Mouse (Mus musculus): ENCODE measurements at regions not wholly inside any gene's neighbourhood (a gene's known extent, or its start where the extent isn't known, plus 50 kb on each side); places are given as distances from the start of the nearest gene placed in this dataset.

DNA sequence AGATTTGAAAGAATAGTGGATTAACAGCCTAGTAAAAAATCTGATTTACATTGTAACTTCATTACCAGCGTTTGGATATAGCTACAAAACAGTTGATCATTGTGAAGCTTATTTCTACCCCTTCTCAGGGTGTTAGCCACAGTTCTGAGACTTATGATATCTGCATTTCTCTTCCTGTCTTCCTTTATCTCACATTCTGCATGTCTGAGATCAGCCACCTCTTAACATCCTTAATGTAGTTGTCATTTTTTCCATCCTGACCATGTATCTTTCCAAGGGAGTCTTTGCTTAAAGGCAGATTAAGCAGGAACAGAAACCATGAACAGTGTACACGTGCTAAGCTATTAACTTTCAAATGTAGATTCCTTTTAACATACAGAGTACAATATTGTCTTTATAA, 1278.2 kb downstream of the Kcnt2 start:
- no peak for DNase-seq (ENCODE audit: low spot score in 2 of 2)

DNA sequence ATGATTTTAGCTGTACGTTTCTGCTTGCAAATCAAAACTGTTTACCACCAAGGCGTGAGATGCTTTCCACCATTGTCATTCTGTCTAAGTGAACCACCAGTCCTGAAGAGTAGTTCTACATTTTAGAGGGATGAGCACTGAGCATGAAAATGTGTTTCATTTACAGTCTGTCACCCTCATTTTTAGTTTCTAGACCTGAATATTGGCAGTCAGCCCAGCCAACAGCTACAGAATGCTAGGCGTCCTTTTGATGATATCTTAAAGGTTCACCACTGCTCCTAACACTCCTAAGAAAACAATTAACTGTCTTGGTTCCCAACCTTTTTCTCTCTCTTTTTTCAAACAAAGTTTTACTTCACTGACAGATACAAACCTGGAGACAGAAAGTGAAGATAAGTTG, 1287.2 kb downstream of the Kcnt2 start:
- DNase-seq (ENCODE audit: low spot score in 2 of 2) = peak in 1 of 2 experiments; percentile 6

Measured in left cerebral cortex, adult 18-20 months (tissue).